Mouse (Mus musculus) gastrocnemius, postnatal 14 days (tissue): ENCODE results near the gene Cntn6. TPM values are rescaled to one million over a fixed set of nuclear protein-coding genes. Genes with fewer than 3 reads are reported as not detected.

Source experiments
- DNase-seq: peaks from one replicate; pipeline ENCODE4 v3.0.0; 2021; ENCODE audit warnings: mixed read lengths
- intact Hi-C: fragments of 180-260 bp; cut with DNase I; formaldehyde crosslinking; loops from one replicate; pipeline ENCODE4 v1.15.1; 2025; ENCODE audit warnings: low total_unique reads
- long read RNA-seq, 2 experiments: library from polyadenylated mRNA; stranded (forward); transcript quantifications; one replicate each; pipeline ENCODE4 v2.0.0; 2021
- total RNA-seq, 2 experiments: library from RNA; stranded (reverse); gene quantifications; 2 replicates each; pipeline ENCODE4 v1.2.3; 2021

Gene Cntn6
- total RNA-seq: not detected
- long read RNA-seq, experiment 1: 0 reads
- long read RNA-seq, experiment 2: 0 reads

- intact Hi-C loops: no loop called here
- DNase-seq: no peak
Observed at GRCm38 (mm10) chr6:104492490-104493431, at the start of gene Cntn6. Gene Cntn6 (plus strand): TSS chr6:104492790.

GRCm38 (mm10) chr6:104443731-104444130 is 48.9 kb upstream of the Cntn6 start:
- intact Hi-C loops: no loop called here
- no peak for DNase-seq

DNA sequence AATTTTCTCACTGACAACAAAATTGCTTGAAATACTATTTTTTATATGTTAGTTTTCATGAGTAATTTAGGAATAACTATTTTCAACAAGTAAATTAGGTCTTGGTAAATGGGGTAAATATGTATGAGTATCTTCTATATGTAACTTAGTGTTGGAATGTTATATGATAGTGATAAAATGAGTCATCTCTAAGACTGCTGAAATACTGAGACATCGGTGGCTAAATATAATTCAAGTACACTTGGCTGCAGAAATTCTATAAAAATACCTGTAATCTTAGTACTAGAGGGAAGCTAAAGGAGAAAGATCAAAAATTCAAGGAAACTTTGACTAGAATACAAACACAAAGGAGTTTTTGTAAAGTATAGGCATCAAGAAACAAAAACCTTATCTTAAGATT is 21.9 kb upstream of the Cntn6 start:
- no peak for DNase-seq
- intact Hi-C loops: no loop called here

DNA sequence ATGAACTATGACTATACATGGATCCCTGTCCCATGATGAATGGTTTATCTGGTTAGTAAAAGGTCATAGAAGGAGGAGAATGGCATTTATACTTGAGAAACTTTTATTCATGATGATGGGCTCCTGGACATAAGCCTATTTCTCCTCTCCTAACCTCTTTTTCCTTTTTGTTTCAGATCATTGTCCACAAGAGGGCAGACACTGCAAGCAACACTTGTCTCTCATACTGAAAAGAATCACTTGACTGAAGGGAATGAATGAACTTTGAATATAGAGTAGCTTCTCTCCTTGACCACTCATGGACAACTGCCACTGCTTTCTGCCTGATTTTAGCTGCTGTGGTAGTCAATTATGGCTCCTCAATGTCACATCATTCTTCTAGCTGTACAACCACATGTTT is 13.3 kb upstream of the Cntn6 start:
- intact Hi-C loops: no loop called here
- no peak for DNase-seq

- no peak for DNase-seq
- intact Hi-C loops: no loop called here
Observed at GRCm38 (mm10) chr6:104493459-104493858, 869 bp downstream of the Cntn6 start.

DNA sequence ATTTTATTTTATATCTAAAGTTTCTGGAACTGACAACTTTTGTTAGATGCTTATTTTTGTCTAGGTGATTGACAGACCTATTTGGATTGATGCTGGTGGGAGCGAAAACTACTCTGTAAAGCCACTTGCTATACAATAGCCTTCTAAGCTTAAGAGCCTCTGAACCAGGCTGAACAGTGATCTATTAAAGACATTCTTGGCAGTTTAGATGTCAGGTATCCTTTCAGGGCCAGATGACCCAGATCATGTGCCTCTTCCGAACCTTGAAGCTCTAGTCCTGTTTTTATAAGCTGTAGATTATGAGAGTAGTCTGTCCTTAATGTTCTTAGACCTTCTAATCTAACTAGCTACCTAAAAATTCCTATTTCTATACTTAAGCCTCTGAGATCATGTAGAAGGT is 3.2 kb downstream of the Cntn6 start:
- intact Hi-C loops: no loop called here
- DNase-seq: no peak

- intact Hi-C loops: no loop called here
- no peak for DNase-seq
Observed at GRCm38 (mm10) chr6:104563993-104564392, 71.4 kb downstream of the Cntn6 start.

DNA sequence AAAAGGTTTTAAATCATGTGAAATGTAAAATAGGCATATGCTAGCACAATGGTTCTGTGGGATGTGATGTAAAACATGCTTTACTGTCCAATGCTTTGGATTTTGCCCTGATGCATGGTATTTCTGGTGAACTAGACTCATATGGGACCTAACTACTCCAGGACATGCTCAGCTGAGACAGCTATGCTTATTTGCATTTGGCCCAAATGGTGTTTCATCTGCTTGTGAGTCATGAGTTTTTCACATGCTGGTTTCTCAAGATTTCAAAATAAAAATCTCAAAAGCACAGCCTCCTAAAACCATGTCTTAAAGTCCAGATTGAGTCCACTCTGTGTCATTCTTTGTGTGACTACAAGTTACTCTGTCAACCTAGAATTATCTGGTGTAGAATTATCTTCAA is 77.0 kb downstream of the Cntn6 start:
- intact Hi-C loops: no loop called here
- DNase-seq: no peak

DNA sequence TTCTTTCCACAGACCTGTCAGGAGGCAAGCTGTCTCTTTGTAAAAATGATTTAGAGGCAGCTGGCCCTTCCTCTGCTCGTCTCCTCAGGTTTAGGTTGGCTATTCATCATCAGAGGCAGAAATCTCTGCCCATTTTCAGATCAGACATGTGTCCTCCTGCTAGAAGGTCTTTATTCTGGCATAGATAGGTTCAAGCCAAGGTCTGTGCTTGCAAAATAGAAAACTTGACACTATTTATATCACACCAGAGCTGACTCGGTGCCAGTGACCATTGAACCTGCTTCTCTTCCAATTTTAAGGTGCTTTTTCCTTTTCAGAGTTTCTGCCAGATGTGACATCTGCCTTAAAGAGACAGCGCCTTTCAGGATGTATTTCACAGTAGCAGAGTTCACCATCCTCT is 95.4 kb downstream of the Cntn6 start:
- intact Hi-C loops: no loop called here
- no peak for DNase-seq

GRCm38 (mm10) chr6:104600838-104601397 is 108.3 kb downstream of the Cntn6 start:
- intact Hi-C loops: no loop called here
- no peak for DNase-seq

DNA sequence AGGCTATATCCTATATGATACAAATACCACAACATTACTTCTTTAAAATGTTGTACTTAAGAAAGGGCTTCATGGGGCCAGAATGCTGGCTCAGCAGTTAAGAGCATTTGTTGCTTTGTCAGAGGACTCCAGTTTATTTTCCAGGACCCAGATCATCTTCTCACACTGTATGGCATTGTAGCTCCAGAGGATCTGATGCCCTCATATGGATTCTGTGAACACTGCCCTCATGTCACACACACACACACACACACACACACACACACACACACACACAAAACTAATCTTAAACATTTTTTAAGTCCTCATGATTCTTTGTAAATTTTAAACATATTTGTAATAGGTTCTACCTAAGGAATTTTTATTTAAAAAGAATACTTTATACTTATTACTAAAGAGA is 110.3 kb downstream of the Cntn6 start:
- intact Hi-C loops: no loop called here
- DNase-seq: no peak

DNA sequence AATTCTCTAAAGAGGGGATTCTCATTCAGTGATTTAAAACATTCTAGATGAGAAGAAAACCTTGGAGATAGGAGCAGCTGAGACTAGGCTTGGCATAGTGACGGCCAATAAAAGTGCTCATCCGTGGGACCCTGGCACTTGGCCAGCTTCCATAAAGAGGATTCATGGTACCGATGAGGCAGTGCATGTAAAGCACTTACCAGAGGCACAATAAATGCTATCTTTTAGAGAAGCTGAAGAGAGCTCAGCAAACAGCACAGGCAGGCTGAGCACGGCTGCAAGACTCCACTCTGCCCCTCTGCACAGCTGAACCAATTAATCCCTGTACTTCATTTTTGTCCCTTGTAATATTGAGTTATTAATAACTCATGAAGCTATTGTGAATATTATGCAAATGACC is 110.8 kb downstream of the Cntn6 start:
- intact Hi-C loops: no loop called here
- no peak for DNase-seq

GRCm38 (mm10) chr6:104605214-104605613 is 112.6 kb downstream of the Cntn6 start:
- intact Hi-C loops: no loop called here

DNA sequence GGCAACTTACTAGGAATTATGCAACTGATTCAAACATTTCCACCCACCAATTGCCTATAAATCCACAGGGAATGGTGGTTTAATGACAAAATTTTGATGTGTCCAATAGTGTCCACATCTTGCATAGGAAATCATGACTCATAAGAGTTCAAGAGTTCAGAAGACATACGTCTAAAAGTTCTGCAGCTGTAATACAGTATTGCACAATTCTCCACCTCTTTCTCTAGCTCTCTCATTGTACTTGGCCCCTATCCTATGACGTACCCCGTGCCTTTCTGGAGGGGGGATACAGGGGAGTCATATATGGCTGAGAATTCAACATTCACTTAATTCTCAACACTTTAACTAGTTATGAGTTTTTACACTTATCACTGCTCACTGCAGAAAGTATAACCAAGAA is 160.9 kb downstream of the Cntn6 start:
- intact Hi-C loops: no loop called here

More at GRCm38 (mm10) chr6:104605214-104605613, 112.6 kb downstream of the Cntn6 start:
- no peak for DNase-seq

DNA sequence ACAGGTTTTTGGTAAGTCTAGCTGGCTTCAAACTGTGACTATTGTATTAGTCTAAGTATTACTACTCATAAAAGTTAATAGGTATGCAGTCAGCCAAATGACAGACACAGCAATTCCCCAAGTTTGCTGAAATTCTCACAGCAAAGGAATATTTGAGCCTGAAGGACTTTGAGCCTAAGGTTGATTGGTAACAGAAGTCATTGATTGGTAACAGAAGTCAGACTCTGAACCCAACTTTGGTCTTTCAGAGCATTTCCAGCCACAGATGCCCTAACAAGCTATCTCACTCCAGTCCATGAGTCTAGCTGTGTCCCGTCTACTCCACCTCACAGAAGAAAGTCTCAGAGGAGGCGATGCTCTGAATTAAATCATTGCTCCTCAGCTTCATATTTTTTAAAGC is 176.1 kb downstream of the Cntn6 start:
- intact Hi-C loops: no loop called here

More for the DNA sequence above, 160.9 kb downstream of the Cntn6 start:
- no peak for DNase-seq

GRCm38 (mm10) chr6:104674249-104674648 is 181.7 kb downstream of the Cntn6 start:
- intact Hi-C loops: no loop called here
- no peak for DNase-seq

More for the DNA sequence above, 176.1 kb downstream of the Cntn6 start:
- DNase-seq: no peak

- intact Hi-C loops: no loop called here
- no peak for DNase-seq
Observed at GRCm38 (mm10) chr6:104679809-104680495, 187.4 kb downstream of the Cntn6 start.

- intact Hi-C loops: no loop called here
- no peak for DNase-seq
Observed at GRCm38 (mm10) chr6:104687980-104688379, 195.4 kb downstream of the Cntn6 start.

DNA sequence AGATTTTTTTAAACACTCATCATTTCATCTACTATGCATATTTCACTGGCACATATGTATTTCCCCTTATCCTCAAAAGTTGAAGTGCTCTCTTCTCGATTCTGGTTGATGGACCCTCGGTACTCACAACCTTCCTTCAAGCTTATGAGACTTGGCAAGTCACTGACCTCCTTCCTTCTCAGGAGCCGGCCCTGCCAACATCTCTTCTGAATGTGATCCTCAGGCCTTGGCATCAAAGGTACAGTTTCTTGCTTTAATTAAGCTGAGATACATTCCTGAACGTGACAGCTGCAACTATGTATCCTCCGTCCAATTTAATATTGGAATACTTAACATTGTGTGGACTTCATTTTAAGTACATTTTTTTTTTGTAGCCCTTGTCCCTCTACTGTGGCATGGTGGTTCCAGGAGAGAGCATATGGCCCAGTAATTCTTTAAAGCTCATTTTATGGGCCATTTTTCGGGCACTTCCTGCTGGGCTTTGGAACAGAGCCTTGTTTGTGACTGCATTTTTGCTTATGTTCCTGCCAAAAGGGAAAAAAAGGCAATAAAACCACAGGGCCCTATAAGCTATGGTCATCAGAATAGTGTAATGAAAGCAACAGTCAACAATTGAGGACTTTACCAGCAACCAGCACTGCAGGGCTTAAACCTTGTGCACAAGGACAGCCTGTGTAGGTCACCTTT is 196.0 kb downstream of the Cntn6 start:
- no peak for DNase-seq
- intact Hi-C loops: no loop called here

DNA sequence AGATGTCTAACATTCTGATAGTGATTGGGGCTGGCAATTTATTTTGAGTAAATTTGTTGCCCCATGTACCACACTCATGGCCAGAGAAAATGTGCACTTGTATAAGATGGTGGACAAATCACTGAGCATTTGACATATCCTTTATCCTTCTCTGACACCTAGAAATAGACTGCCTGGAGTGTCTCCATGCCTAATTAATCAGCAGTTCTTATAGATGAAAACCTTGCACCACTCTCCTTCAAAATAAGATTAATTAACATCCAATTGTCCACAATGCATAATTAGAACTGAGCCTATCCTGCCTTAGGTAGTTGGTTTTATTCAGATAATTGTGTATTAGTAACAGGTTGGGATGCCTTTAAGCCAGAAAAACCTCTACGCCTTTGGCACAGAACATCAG is 236.0 kb downstream of the Cntn6 start:
- intact Hi-C loops: no loop called here
- DNase-seq: no peak
